Mouse (Mus musculus) spleen, adult 10 weeks (tissue): ENCODE results near the gene Gba2. TPM values are rescaled to one million over a fixed set of nuclear protein-coding genes. Genes with fewer than 3 reads are reported as not detected.

Experiments
- polyA plus RNA-seq: library from polyadenylated mRNA; stranded (reverse); fragments of 350-450 nt; fragmentation: Illumina TruSeq; extraction: RNeasy Lipid Tissue Mini Kit (QIAGEN cat#74804); gene quantifications from one replicate; pipeline ENCODE4 v1.2.3, GENCODE M21; 2015; ENCODE audit warnings: low replicate concordance; ENCODE audit not compliant: insufficient read depth

Gba2 gene
- polyA plus RNA-seq = 24.6 TPM

DNA sequence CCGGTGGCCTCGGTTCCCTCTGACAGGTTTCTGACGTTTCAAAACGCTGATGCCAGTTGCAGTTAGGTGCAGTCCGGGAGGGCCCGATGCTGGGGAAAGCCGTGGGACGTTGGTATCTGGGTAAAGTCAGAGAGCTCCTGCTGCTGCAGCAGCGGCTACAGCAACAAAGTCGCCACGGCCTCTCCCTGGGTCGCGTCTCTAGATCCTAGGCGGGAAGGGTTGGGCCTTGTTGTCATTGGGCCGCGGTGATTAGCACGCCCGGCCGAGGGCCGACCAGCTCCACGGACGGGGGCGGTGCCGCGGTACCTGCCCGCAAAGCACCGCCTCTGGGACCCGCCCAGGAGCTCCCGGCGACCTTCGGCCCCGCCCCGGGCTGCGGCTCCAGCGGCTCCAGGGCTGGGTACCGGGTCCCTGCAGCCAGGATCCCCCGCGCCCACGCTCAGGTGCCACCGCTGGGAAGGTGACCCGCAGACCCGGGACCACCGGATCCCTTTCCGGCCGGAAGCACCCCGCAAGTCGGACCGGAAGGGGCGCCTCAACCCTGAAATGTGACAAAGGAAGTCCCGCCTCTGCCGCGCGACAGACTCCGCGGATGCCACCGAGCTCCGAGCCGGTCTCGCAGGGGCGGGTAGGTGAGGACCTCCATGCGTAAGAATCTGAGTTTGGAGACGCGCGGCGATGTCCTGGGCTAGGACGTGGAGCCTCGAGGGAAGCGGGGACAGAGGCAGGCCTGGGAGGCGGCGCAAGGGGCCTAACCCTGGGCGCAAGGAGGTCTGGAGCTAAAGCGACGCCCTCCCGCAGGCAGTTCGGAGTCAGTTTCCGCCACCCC is at the start of gene Gba2, which contains the start of gene Rgp1:
Gba2 (minus strand) TSS at position 498 of the 829 bp plus-strand sequence.
Rgp1 (plus strand) TSS at position 340 of the 829 bp plus-strand sequence.

DNA sequence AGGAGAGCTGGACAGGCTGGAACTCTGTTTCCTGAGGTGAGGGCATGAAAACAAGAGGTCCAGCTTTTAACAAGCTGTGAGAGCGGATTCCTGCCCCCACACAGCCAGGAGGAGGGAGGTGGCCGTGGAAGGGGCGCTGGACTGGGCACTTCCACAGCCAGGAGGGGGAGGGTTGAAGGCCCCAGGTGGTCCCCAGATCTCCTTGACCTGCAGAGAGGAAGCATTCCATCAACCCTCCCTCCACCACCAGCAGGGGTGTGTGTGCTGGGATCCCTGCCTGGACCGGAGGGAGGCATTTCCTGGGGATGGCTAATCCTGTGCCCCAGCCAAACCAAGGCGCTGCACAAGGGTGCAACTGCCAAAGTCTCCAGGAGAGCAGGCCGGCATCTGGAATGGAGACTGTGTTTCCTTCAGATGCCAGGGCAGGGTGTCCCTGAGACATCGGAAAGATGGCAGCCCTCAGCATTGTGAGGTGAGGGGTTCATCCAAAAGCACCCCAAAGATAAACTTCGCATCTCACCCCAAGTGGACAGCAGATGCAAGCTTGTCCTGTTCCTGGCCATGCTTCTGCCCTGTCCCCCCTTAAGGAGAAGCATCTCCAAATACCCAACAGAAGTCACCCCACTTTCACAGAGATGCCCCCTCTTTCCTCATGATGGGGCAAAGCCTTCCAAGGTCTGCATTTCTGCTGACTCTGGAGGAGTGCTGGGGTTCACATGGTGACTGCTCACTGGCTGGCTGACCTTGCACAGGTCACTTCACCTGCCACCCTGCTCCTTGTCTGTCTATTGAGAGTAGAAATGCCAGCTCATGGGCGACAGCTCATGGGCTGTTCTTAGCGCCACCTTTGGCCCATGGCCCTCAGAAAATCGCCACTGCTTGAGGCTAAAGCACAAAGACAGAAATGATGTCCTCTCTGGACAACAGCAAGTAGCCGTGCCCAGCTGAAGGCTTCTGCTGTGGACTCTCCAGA is 6.1 kb upstream of the Gba2 start, which contains the start of gene Msmp:
Msmp (minus strand) TSS at position 51 of the 973 bp plus-strand sequence.

DNA sequence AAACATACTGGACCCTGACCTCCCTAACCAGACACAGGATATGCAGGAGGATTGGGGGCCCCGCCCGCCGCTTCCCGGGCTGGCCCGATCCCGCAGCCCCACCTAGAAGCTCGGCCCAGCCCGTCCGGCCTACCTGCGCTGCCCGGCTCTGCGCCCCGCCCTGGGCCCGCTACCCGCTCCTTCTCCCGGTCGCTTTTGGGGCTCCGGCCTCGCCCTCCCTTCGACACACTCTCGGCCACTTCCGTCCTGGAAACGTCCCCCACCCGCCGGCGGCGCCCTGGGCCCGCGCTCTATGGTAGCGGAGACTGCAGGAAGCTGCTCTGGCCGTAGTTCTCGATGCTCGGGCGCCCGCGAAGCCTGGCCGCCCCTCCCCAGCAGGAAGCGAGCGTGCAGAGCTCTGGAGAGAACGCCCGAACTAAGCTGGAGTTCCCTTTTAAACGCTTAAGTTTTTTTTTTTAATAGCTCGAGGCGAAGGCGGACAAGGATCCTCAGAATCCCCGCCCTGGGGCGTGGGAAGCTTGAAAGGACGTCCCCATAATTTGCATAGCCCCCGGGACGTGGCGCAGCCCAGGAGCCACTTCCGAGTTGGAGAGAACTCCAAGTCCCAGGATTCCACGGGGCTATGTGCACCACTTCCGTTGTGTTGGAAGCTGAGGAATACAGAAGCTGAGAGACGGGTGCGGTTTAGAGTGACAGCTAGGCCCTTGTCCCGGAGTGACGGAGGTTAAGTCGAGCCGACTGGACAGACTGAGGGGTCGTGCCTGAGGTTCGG is 16.5 kb downstream of the Gba2 start, which contains the start of the genes Creb3 and Tln1:
Creb3 (plus strand) TSS at position 336 of the 772 bp plus-strand sequence.
Tln1 (minus strand) TSS at position 695 of the 772 bp plus-strand sequence.

Other genes with a start within 250 kb of the Gba2 start
- 1.6 TPM for gene Rusc2, start 196.9 kb downstream of the Gba2 start, polyA plus RNA-seq
- not detected for gene Fam166b, start 149.7 kb downstream of the Gba2 start, polyA plus RNA-seq
- gene Tesk1, start 136.9 kb downstream of the Gba2 start, polyA plus RNA-seq = 6.2 TPM
- 389 TPM for gene Cd72, start 124.2 kb downstream of the Gba2 start, polyA plus RNA-seq
- gene Sit1, start 95.1 kb downstream of the Gba2 start, polyA plus RNA-seq = 11.4 TPM
- gene Ccdc107, start 86.0 kb downstream of the Gba2 start, polyA plus RNA-seq = 47.6 TPM
- gene Arhgef39, start 79.2 kb downstream of the Gba2 start, polyA plus RNA-seq = 9.4 TPM
- gene Car9, start 71.9 kb downstream of the Gba2 start, polyA plus RNA-seq = 2.7 TPM
- gene Tpm2, start 55.1 kb downstream of the Gba2 start, polyA plus RNA-seq = 31.3 TPM
- gene Creb3, start 16.5 kb downstream of the Gba2 start, polyA plus RNA-seq = 64.5 TPM
- gene Tln1, start 16.2 kb downstream of the Gba2 start, polyA plus RNA-seq = 194 TPM
- 28.8 TPM for gene Rgp1, start 158 bp downstream of the Gba2 start, polyA plus RNA-seq
- 0.37 TPM for gene Msmp, start 5.6 kb upstream of the Gba2 start, polyA plus RNA-seq
- gene Npr2, start 53.1 kb upstream of the Gba2 start, polyA plus RNA-seq = 10.0 TPM
- not detected for gene Spag8, start 74.7 kb upstream of the Gba2 start, polyA plus RNA-seq
- gene Hint2, start 77.6 kb upstream of the Gba2 start, polyA plus RNA-seq = 23.5 TPM
- gene Tmem8b, start 90.1 kb upstream of the Gba2 start, polyA plus RNA-seq = 2.1 TPM
- gene Fam221b, start 90.3 kb upstream of the Gba2 start, polyA plus RNA-seq = 0.07 TPM
- gene Olfr70, start 121.9 kb upstream of the Gba2 start, polyA plus RNA-seq = not detected
- gene Olfr71, start 131.4 kb upstream of the Gba2 start, polyA plus RNA-seq = not detected
- gene Hrct1, start 148.3 kb upstream of the Gba2 start, polyA plus RNA-seq = 0.28 TPM
- gene Spaar, start 151.2 kb upstream of the Gba2 start, polyA plus RNA-seq = 0.07 TPM
- not detected for gene Olfr159, start 192.1 kb upstream of the Gba2 start, polyA plus RNA-seq
- gene Olfr156, start 245.0 kb upstream of the Gba2 start, polyA plus RNA-seq = not detected